Mouse (Mus musculus): ENCODE data around the gene Pfdn6. TPM values are rescaled to one million over a fixed set of nuclear protein-coding genes. Genes with fewer than 3 reads are reported as not detected.

Pfdn6 gene
- 18.8 and 21.1 TPM in 2 replicates for polyA plus RNA-seq (2012; rRNA removed)

DNA sequence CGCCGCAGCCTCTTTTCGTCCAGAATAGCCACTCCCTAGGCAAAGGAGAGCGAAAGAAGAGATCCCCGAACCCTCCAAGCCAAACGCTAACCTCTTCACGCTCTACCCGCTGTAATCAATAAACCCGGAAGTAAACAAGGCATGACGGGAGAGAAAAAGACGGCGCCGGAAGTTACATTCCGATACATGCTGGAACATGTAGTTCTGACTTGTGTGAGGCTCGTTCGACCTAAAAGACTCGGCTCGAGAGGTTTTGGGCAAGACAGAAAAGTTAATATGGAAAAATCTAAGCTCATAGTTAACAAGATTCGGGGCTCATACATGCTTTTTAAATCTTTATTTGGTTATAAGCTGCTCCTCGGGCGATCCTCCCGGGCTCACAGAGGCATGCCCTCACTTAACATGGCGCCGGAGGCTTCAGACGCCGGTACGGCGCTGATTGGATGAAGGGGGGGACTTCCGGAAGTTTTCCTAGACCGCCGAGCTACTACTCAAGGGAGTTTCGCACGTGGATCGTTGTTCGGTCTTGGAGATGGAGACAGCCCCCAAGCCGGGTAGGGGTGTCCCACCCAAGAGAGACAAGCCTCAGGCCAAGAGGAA is at the start of gene Pfdn6, which contains the start of gene Wdr46:
Pfdn6 (minus strand) TSS at position 138 of the 600 bp plus-strand sequence.
Wdr46 (plus strand) TSS at position 455 of the 600 bp plus-strand sequence.

DNA sequence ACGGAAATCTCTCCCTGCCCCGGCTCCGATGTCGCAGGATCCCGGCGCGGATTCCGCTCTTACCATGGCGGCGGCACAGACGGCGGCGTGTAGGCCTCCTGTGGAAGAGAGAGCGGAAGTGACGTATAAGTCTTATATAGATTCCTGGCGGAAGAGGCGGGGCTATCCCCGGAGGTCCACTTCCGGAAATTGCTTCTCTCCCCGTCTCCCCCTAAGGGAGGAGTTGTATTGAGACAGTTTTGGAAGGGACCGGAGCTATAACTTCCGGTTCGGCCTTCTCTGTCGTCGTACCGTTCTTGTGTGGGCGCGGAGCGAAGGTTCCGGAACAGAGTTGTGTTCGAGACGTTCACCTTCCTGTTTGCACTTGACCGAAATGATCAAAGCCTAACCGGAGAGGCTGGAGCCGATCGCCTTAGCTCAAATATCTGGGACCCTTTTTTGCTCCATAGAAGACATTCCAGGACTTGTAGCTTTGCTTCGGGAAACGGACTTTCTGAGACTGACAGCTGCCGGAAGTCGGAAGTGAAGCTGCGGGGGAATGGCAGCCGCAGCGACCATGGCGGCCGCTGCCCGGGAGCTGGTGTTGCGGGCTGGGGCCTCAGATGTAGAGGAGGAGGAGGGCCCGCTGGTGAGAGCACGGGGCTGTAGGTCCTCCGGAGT is 15.5 kb upstream of the Pfdn6 start, which contains the start of the genes Vps52 and Rps18:
Vps52 (plus strand) TSS at position 258 of the 660 bp plus-strand sequence.
Rps18 (minus strand) TSS at position 447 of the 660 bp plus-strand sequence.

DNA sequence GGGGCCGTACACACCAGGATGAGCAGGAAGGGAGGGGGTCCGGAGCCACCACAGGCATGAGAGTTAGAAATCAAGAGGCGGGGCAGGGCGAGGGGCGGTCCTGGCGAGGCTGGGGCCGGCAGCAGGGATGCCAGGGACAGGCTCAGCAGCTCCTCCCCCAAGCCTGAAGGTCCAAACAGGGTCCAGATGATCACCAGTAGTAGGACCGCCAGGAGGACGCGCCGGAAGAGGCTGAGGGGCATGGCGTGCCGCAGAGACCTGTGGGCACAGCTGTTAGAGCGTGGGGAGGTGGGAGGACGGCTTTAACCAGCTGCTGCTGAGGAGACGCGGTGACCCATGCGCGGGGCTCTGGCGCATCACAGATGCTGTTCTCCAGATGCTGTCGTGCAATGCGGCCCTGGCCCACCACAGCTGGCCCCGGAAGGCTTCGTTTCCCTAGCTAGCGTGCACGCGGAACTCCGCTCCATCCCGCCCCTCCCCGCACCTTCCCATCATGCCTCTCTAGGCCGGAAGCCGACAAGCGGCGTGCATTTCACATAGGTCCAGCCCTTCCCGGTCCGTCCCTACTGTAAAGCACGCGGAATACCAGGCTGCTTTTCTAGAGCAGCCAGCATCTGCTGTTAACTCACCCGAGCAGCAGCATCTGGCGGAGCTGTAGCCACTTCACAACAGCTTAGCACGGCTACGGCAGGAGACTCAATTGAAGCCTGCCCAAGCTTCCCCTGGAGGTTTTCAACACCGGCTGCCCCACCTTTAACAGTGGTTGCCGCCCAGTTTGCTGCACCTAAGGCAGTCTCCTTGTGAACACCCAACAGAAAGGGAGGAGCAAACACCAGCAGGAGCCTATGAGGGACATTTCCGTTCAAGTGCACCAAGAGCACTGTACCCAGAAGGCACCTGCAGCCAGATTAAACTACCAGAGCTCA is 11.1 kb upstream of the Pfdn6 start, which contains the start of gene B3galt4:
B3galt4 (minus strand) TSS at position 468 of the 926 bp plus-strand sequence.

DNA sequence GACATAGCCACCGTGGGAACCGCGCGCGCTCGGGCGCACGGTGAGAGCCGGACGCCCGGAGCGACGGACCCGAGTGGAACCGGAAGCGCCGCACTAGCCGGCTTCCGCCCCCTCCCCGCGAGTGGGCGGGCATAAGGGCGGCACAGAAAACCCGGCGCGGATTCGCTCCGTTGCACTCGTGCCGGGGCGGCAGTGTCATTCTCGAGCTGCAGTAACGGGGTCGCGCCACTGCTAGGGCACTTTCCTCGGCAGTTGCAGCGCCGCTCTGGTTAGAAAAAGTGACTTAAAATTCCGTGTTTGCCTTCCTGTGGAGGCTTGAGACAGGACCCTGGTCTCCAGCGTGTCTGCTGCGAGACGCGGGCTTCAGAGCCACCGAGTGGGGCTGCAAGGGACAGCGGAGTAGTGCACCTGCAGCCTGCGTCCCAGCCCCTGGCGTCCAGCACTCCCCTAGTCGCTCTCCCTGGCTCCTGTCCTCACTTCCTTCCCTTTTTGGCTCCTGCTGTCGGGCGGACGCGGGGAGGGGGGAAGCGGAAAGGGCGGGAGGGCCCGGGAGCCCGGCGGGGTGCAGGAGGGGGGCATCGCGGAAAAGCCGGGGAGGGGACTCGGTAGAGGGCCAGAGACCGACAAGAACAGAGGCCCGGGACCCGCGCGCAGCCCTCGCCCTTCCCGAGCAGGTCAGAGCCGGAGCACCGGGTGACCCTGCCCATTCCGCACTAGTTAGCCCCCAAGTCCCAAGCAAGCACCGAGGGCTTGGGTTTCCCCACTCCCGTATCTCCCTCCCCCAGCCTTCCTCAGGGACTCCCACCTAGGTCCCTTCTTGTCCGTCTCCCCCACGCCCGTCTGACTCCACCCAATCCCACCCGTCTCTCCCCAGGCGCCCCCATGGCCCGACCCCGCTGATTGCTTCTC is 10.5 kb downstream of the Pfdn6 start, which contains the start of gene Rgl2:
Rgl2 (plus strand) TSS at position 173 of the 909 bp plus-strand sequence.

DNA sequence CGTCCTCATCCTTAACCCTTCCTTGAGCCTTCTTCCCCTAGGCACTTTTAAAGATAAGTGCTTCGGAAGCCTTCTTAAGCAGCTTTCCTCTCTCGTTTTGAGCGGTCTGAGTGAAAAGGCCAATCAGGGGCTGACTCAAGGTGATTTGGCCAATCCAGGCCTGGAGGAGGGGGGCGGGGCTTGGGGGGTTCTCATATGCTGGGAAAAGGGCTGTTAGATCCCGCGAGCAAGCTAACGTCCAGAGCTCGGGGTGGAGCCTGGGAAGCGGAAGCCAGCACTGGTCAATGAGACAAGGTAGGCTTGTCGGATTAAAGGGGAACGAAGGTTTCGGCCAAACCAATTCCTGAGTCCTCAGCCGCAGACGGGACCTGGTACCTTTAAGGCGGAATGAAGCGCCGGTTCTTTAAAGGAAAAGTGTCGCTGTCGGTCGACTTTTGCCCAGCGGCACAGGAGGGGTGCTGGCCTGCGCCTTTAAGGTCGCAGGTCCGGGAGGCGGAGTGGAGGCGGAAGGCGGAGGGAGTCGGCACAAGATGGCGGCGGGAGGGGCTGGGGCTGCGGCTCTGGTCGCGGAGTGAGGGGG is 24.4 kb downstream of the Pfdn6 start, which contains the start of the genes Tapbp and Zbtb22:
Tapbp (plus strand) TSS at position 229 of the 580 bp plus-strand sequence.
Zbtb22 (plus strand) TSS at position 234 of the 580 bp plus-strand sequence.

DNA sequence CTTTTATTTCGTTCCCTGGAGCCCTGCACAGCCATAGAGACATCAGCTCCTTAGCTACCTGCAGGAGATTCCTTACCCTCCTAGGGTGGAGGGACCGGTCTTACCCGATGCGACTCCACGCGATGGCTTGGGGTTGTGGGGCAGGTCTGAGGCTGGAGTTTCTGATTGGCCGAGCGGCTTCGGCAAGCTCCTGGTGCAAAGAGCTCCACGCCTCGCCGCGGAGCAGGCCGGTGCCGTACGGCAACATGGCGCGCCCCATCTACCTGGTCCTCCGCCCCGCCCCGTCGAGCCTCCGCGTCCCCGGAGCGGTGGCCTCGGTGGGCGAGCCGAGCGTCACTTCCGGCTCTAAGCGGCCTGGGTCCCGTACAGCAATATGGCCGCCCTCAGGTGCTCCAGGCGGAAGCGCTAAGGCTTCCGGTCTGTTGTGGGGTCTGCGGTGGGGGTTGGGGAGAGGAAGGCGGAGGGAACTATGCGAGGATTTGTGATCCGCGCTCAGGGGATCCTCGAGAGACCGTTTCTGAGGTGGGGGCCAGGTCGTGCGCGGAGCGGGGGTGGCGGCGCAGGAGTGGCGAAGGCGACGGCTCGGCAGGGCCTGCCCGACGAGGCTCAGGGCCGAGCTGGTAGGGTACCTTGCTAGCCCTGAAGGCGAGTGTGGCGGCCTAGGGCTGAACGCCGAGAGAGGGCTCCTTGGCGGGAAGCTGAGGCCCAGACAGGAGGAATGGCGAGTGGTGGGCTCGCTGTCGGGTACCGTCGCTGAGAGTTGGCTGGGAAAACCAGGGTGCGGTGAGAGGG is 30.9 kb downstream of the Pfdn6 start, which contains the start of gene Daxx:
Daxx (plus strand) TSS at position 338 of the 792 bp plus-strand sequence.

DNA sequence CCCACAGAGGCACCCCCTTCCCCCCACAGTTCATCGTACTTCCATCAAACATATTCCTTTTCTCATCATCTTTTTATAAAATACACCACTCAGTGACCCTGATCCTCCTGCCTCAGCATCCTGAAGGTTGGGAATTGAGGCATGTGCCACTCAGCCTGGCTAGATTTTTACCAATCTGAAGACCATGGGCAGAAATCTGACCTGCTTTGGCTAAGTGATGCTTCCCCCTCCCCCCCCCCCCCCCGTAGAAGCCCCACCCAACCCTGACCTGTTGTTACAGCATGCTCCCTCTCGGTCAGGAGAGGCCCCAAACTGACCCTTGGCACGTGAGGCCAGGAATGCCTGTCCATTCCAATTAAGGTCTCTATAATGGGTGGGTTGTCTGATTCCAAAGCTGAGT is 35.3 kb downstream of the Pfdn6 start, which contains the start of gene Platr17:
Platr17 (plus strand) TSS at position 301 of the 400 bp plus-strand sequence.

DNA sequence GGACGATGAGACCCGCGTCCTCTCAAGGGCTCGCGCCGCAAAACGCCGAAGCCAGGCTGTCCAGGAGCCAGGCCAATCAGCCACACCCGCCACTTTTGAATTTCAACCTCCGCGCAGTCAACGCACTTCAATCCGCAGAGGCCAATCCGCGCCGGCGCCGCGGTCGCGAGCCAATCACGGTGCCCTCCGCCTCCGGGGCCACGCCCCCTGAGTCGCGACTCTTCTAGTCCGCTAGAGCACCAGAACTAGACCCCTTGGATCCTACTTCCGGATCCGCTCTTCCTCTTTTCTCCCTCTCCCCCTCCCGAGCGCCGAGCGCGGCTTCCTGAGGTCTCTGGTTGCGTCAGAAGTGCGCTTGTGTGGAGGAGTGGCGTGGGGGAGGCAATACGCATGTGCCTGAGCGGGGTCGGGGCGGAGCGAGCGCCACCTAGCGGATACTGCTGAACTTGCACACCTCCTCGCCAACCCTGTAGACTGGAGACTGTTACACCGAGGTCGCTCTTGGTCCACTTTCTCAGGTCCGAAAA is 49.5 kb downstream of the Pfdn6 start, which contains the start of gene Kifc1:
Kifc1 (minus strand) TSS at position 129 of the 527 bp plus-strand sequence.

Other genes with a start within 250 kb of the Pfdn6 start
- 85.9 and 104 TPM in 2 replicates for gene March2, start 221.7 kb downstream of the Pfdn6 start, polyA plus RNA-seq (2012; rRNA removed)
- 299 and 329 TPM in 2 replicates for gene Rab11b, start 179.8 kb downstream of the Pfdn6 start, polyA plus RNA-seq (2012; rRNA removed)
- 5.4 and 9.5 TPM in 2 replicates for gene Angptl4, start 158.5 kb downstream of the Pfdn6 start, polyA plus RNA-seq (2012; rRNA removed)
- gene Kank3, start 129.8 kb downstream of the Pfdn6 start, polyA plus RNA-seq (2012; rRNA removed): 30.2 and 34.8 TPM in 2 replicates
- gene Rps28, start 115.8 kb downstream of the Pfdn6 start, polyA plus RNA-seq (2012; rRNA removed): 815 and 940 TPM in 2 replicates
- 580 and 659 TPM in 2 replicates for gene Ndufa7, start 115.8 kb downstream of the Pfdn6 start, polyA plus RNA-seq (2012; rRNA removed)
- gene Cd320, start 97.3 kb downstream of the Pfdn6 start, polyA plus RNA-seq (2012; rRNA removed): 61.8 and 108 TPM in 2 replicates
- gene Gm7029, start 66.5 kb downstream of the Pfdn6 start, polyA plus RNA-seq (2012; rRNA removed): not detected in 2 replicates
- gene Kifc1, start 49.7 kb downstream of the Pfdn6 start, polyA plus RNA-seq (2012; rRNA removed): 12.1 and 12.9 TPM in 2 replicates
- gene Platr17, start 35.2 kb downstream of the Pfdn6 start, polyA plus RNA-seq (2012; rRNA removed): not detected in 2 replicates
- 32.6 and 36.6 TPM in 2 replicates for gene Daxx, start 30.9 kb downstream of the Pfdn6 start, polyA plus RNA-seq (2012; rRNA removed)
- gene Tapbp, start 24.4 kb downstream of the Pfdn6 start, polyA plus RNA-seq (2012; rRNA removed): 244 and 249 TPM in 2 replicates
- 97.9 and 111 TPM in 2 replicates for gene Zbtb22, start 24.4 kb downstream of the Pfdn6 start, polyA plus RNA-seq (2012; rRNA removed)
- gene Rgl2, start 10.8 kb downstream of the Pfdn6 start, polyA plus RNA-seq (2012; rRNA removed): 131 and 156 TPM in 2 replicates
- gene Wdr46, start 317 bp upstream of the Pfdn6 start, polyA plus RNA-seq (2012; rRNA removed): 15.9 and 18.7 TPM in 2 replicates
- gene B3galt4, start 11.1 kb upstream of the Pfdn6 start, polyA plus RNA-seq (2012; rRNA removed): 24.6 and 27.7 TPM in 2 replicates
- gene Vps52, start 15.5 kb upstream of the Pfdn6 start, polyA plus RNA-seq (2012; rRNA removed): 54.1 and 71.0 TPM in 2 replicates
- gene Rps18, start 15.7 kb upstream of the Pfdn6 start, polyA plus RNA-seq (2012; rRNA removed): 366 and 518 TPM in 2 replicates
- 2,709 and 3,111 TPM in 2 replicates for gene H2-K1, start 60.0 kb upstream of the Pfdn6 start, polyA plus RNA-seq (2012; rRNA removed)
- 80.0 and 97.6 TPM in 2 replicates for gene Ring1, start 84.3 kb upstream of the Pfdn6 start, polyA plus RNA-seq (2012; rRNA removed)
- gene H2-Ke6, start 87.7 kb upstream of the Pfdn6 start, polyA plus RNA-seq (2012; rRNA removed): 114 and 160 TPM in 2 replicates
- 206 and 248 TPM in 2 replicates for gene Slc39a7, start 91.3 kb upstream of the Pfdn6 start, polyA plus RNA-seq (2012; rRNA removed)
- gene Rxrb, start 91.5 kb upstream of the Pfdn6 start, polyA plus RNA-seq (2012; rRNA removed): 83.2 and 89.6 TPM in 2 replicates
- gene Col11a2, start 99.1 kb upstream of the Pfdn6 start, polyA plus RNA-seq (2012; rRNA removed): 1.3 and 1.8 TPM in 2 replicates
- gene H2-Oa, start 152.0 kb upstream of the Pfdn6 start, polyA plus RNA-seq (2012; rRNA removed): 8.8 and 10.4 TPM in 2 replicates
- gene H2-DMa, start 179.2 kb upstream of the Pfdn6 start, polyA plus RNA-seq (2012; rRNA removed): 33.6 and 41.0 TPM in 2 replicates
- 82.1 and 90.7 TPM in 2 replicates for gene Brd2, start 182.3 kb upstream of the Pfdn6 start, polyA plus RNA-seq (2012; rRNA removed)
- gene H2-DMb2, start 203.0 kb upstream of the Pfdn6 start, polyA plus RNA-seq (2012; rRNA removed): 18.1 and 19.6 TPM in 2 replicates
- 38.9 and 63.4 TPM in 2 replicates for gene H2-DMb1, start 212.7 kb upstream of the Pfdn6 start, polyA plus RNA-seq (2012; rRNA removed)
- 27.1 and 29.4 TPM in 2 replicates for gene Tap1, start 247.2 kb upstream of the Pfdn6 start, polyA plus RNA-seq (2012; rRNA removed)
- 46.3 and 67.5 TPM in 2 replicates for gene Psmb9, start 247.4 kb upstream of the Pfdn6 start, polyA plus RNA-seq (2012; rRNA removed)

All from colon, adult 2 months (tissue).